Mouse (Mus musculus): ENCODE measurements around the gene Tgfbr3. TPM values are rescaled to one million over a fixed set of nuclear protein-coding genes. Genes with fewer than 3 reads are reported as not detected.

The Tgfbr3 gene
- polyA plus RNA-seq, 1 experiment, result 40.0 TPM

- no peak overlapping the region for H3K27ac ChIP-seq (ENCODE audit: insufficient read depth, low read length)
- TF ChIP-seq POLR2A (IDR thresholded peaks at IDR 0.05; ENCODE audit: low read depth, low read length) (no peak), CTCF (IDR thresholded peaks at IDR 0.05; ENCODE audit: borderline replicate concordance, insufficient read depth, low read length) (no peak)
- H3K4me3 ChIP-seq (ENCODE audit: insufficient read depth, low read length), result no peak overlapping the region
- no peaks in the 10 kb centered on the region for H3K4me1 ChIP-seq (ENCODE audit: control insufficient read depth, insufficient read depth, low read length)
Measured at GRCm38 (mm10) chr5:107247786-107248185, 41.6 kb downstream of the Tgfbr3 start.

GRCm38 (mm10) chr5:107243445-107243844 lies 46.0 kb downstream of the Tgfbr3 start:
- Histone ChIP-seq H3K4me1 (ENCODE audit: control insufficient read depth, insufficient read depth, low read length) (no peaks in the 10 kb centered on the region), H3K4me3 (ENCODE audit: insufficient read depth, low read length) (no peak overlapping the region), H3K27ac (ENCODE audit: insufficient read depth, low read length) (no peak overlapping the region)
- TF ChIP-seq CTCF (IDR thresholded peaks at IDR 0.05; ENCODE audit: borderline replicate concordance, insufficient read depth, low read length) (no peak), POLR2A (IDR thresholded peaks at IDR 0.05; ENCODE audit: low read depth, low read length) (no peak)

- H3K4me1 ChIP-seq (ENCODE audit: control insufficient read depth, insufficient read depth, low read length), result no peaks in the 10 kb centered on the region
- TF ChIP-seq CTCF (IDR thresholded peaks at IDR 0.05; ENCODE audit: borderline replicate concordance, insufficient read depth, low read length) (no peak), POLR2A (IDR thresholded peaks at IDR 0.05; ENCODE audit: low read depth, low read length) (no peak)
- H3K27ac ChIP-seq (ENCODE audit: insufficient read depth, low read length), result no peak overlapping the region
- H3K4me3 ChIP-seq (ENCODE audit: insufficient read depth, low read length), result no peak overlapping the region
Measured at GRCm38 (mm10) chr5:107242993-107243392, 46.4 kb downstream of the Tgfbr3 start.

DNA sequence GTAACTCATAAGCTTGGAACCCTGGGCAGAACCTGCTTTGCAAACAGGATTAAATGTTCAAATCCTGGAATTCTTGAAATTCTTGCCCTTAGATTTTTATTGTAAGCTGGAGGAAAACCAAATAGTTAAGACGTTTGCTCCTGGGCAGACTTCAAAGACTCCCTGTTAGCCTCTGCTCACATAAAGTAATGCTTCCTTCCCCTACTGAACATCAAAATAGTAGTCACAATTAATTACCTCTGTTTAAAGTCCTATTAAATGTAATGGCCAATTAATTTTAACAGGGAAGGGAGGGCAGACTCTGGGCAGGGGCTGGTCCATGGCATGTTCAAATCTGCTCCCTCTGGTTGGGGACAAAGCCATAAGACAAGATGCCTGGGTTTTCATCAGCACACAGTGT lies 49.2 kb downstream of the Tgfbr3 start:
- Histone ChIP-seq H3K4me3 (ENCODE audit: insufficient read depth, low read length) (no peak overlapping the region), H3K4me1 (ENCODE audit: control insufficient read depth, insufficient read depth, low read length) (no peaks in the 10 kb centered on the region), H3K27ac (ENCODE audit: insufficient read depth, low read length) (no peak overlapping the region)
- no peak for TF ChIP-seq POLR2A (IDR thresholded peaks at IDR 0.05; ENCODE audit: low read depth, low read length)
- no peak for TF ChIP-seq CTCF (IDR thresholded peaks at IDR 0.05; ENCODE audit: borderline replicate concordance, insufficient read depth, low read length)

- Histone ChIP-seq H3K4me1 (ENCODE audit: control insufficient read depth, insufficient read depth, low read length) (0 out of 2 replicates have a peak, but pooled peaks cover 2% of the 10 kb centered on the region), H3K27ac (ENCODE audit: insufficient read depth, low read length) (no peak overlapping the region), H3K4me3 (ENCODE audit: insufficient read depth, low read length) (no peak overlapping the region)
- TF ChIP-seq POLR2A (IDR thresholded peaks at IDR 0.05; ENCODE audit: low read depth, low read length) (no peak), CTCF (IDR thresholded peaks at IDR 0.05; ENCODE audit: borderline replicate concordance, insufficient read depth, low read length) (no peak)
Measured at GRCm38 (mm10) chr5:107237971-107238426, 51.4 kb downstream of the Tgfbr3 start.

DNA sequence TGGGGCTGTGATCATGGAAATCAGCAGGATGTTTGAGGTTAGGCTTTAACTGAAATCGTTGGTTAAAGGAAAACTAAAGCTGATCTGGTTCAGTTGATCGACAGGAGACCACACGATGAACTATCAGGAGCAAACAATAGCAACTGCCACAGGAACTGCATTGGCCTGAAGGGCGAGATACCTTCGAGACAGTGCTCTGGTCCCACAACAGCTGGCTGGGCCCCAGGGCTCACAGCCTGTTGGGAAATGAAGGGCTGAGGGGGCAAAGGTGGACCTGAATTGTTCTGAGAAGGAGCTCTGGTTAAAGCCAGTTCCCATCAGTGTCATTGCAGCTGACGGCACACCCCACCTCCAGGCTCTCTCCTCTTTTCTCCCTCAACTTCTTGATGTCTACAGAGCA lies 52.5 kb downstream of the Tgfbr3 start:
- no peak overlapping the region for H3K27ac ChIP-seq (ENCODE audit: insufficient read depth, low read length)
- 0 out of 2 replicates have a peak, but pooled peaks cover 2% of the 10 kb centered on the region for H3K4me1 ChIP-seq (ENCODE audit: control insufficient read depth, insufficient read depth, low read length)
- TF ChIP-seq CTCF (IDR thresholded peaks at IDR 0.05; ENCODE audit: borderline replicate concordance, insufficient read depth, low read length) (no peak), POLR2A (IDR thresholded peaks at IDR 0.05; ENCODE audit: low read depth, low read length) (no peak)
- H3K4me3 ChIP-seq (ENCODE audit: insufficient read depth, low read length), result no peak overlapping the region

DNA sequence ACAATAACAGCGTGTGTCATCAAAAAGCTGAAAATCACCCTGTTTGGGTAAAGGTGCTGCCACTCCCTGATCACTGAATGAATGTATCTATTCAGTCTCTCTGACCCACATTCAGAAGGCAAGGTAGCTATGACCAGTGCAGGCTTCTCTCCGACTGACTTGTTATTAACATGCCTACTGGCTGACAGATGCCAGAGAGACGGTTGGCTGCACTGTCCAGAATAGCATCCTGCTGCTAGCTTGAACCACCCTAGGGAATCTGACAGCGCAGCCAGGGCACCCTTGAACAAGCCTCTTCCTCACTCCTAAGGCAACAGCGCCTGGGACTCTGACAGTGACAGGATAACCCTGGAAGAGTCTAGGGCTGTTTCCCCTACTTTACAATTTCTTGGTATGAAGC lies 53.4 kb downstream of the Tgfbr3 start:
- no peak overlapping the region for H3K4me3 ChIP-seq (ENCODE audit: insufficient read depth, low read length)
- H3K27ac ChIP-seq (ENCODE audit: insufficient read depth, low read length), result no peak overlapping the region
- H3K4me1 ChIP-seq (ENCODE audit: control insufficient read depth, insufficient read depth, low read length), result 0 out of 2 replicates have a peak, but pooled peaks cover 2% of the 10 kb centered on the region
- TF ChIP-seq POLR2A (IDR thresholded peaks at IDR 0.05; ENCODE audit: low read depth, low read length) (no peak), CTCF (IDR thresholded peaks at IDR 0.05; ENCODE audit: borderline replicate concordance, insufficient read depth, low read length) (no peak)

GRCm38 (mm10) chr5:107233366-107234354 lies 55.8 kb downstream of the Tgfbr3 start:
- 0 out of 2 replicates have a peak overlapping the region, but pooled peaks have one; percentile 22 for H3K27ac ChIP-seq (ENCODE audit: insufficient read depth, low read length)
- 0 out of 2 replicates have a peak, but pooled peaks cover 2% of the 10 kb centered on the region for H3K4me1 ChIP-seq (ENCODE audit: control insufficient read depth, insufficient read depth, low read length)
- TF ChIP-seq CTCF (IDR thresholded peaks at IDR 0.05; ENCODE audit: borderline replicate concordance, insufficient read depth, low read length) (no peak), POLR2A (IDR thresholded peaks at IDR 0.05; ENCODE audit: low read depth, low read length) (no peak)
- H3K4me3 ChIP-seq (ENCODE audit: insufficient read depth, low read length), result no peak overlapping the region

- 0 out of 2 replicates have a peak, but pooled peaks cover 2% of the 10 kb centered on the region for H3K4me1 ChIP-seq (ENCODE audit: control insufficient read depth, insufficient read depth, low read length)
Measured at GRCm38 (mm10) chr5:107230189-107230588, 59.2 kb downstream of the Tgfbr3 start.

GRCm38 (mm10) chr5:107229037-107229436 lies 60.4 kb downstream of the Tgfbr3 start:
- Histone ChIP-seq H3K4me3 (ENCODE audit: insufficient read depth, low read length) (no peak overlapping the region), H3K4me1 (ENCODE audit: control insufficient read depth, insufficient read depth, low read length) (0 out of 2 replicates have a peak, but pooled peaks cover under 1% of the 10 kb centered on the region), H3K27ac (ENCODE audit: insufficient read depth, low read length) (no peak overlapping the region)
- TF ChIP-seq POLR2A (IDR thresholded peaks at IDR 0.05; ENCODE audit: low read depth, low read length) (no peak), CTCF (IDR thresholded peaks at IDR 0.05; ENCODE audit: borderline replicate concordance, insufficient read depth, low read length) (no peak)

More at GRCm38 (mm10) chr5:107230189-107230588, 59.2 kb downstream of the Tgfbr3 start:
- no peak overlapping the region for H3K4me3 ChIP-seq (ENCODE audit: insufficient read depth, low read length)
- no peak overlapping the region for H3K27ac ChIP-seq (ENCODE audit: insufficient read depth, low read length)
- TF ChIP-seq CTCF (IDR thresholded peaks at IDR 0.05; ENCODE audit: borderline replicate concordance, insufficient read depth, low read length) (no peak), POLR2A (IDR thresholded peaks at IDR 0.05; ENCODE audit: low read depth, low read length) (no peak)

Data from embryonic fibroblast, embryonic 13.5 days (primary cell).